Mouse (Mus musculus) embryonic facial prominence, embryonic 14.5 days (tissue): ENCODE measurements around the gene Themis2. TPM values are rescaled to one million over a fixed set of nuclear protein-coding genes. Genes with fewer than 3 reads are reported as not detected.
A peak's percentile ranks its signal among the peaks of the same experiment; 100 is the strongest.
"Not testable (repeated sequence)": the region's sequence is repeated elsewhere in the genome, so short reads cannot be mapped to it uniquely, and the experiment has no call there.

ENCODE experiments used
- ATAC-seq: fragments of 200-750 bp; cut with Nextera tagmentation; 2 replicates; pipeline ENCODE4 v1.8.0; 2017; ENCODE audit warnings: low read depth, moderate number of reproducible peaks, moderate TSS enrichment
- DNase-seq: peaks from one replicate; pipeline ENCODE4 v3.0.0-alpha.2; 2015; ENCODE audit warnings: low spot score
- H3K27ac ChIP-seq: fragments of 300-500 bp; sonication (generic); replicated peaks from 2 replicates; pipeline ENCODE4 v1.5.1; 2014; ENCODE audit warnings: low read depth, mild to moderate bottlenecking, low read length, moderate library complexity
- H3K27me3 ChIP-seq: fragments of 300-500 bp; sonication (generic); replicated peaks from 2 replicates; pipeline ENCODE4 v1.6.1; 2014; ENCODE audit warnings: low read length; ENCODE audit not compliant: control insufficient read depth, insufficient read depth
- H3K36me3 ChIP-seq: fragments of 300-500 bp; sonication (generic); 2 replicates; pipeline ENCODE4 v1.6.1; 2014; ENCODE audit warnings: low read length, mixed read lengths; ENCODE audit not compliant: control insufficient read depth, insufficient read depth
- H3K4me1 ChIP-seq: fragments of 300-500 bp; sonication (generic); 2 replicates; pipeline ENCODE4 v1.6.1; 2014; ENCODE audit warnings: antibody characterized with exemption, low read length; ENCODE audit not compliant: control insufficient read depth, insufficient read depth
- H3K4me2 ChIP-seq: fragments of 300-500 bp; sonication (generic); 2 replicates; pipeline ENCODE4 v1.6.1; 2014; ENCODE audit warnings: low read depth, mild to moderate bottlenecking, low read length, moderate library complexity, mixed read lengths
- H3K4me3 ChIP-seq: fragments of 300-500 bp; sonication (generic); 2 replicates; pipeline ENCODE4 v1.5.1; 2014; ENCODE audit warnings: low read depth, mild to moderate bottlenecking, low read length
- H3K9ac ChIP-seq: fragments of 300-500 bp; sonication (generic); 2 replicates; pipeline ENCODE4 v1.6.1; 2014; ENCODE audit warnings: low read depth, mild to moderate bottlenecking, low read length, moderate library complexity, mixed read lengths
- H3K9me3 ChIP-seq: fragments of 300-500 bp; sonication (generic); 2 replicates; pipeline ENCODE4 v1.6.1; 2016; ENCODE audit warnings: low read length; ENCODE audit not compliant: control insufficient read depth
- WGBS: fragments of 180-500 bp; shearing (Covaris S2); extraction: QIAGEN DNeasy Blood & Tissue Kit; methylation state at CpG from one replicate; pipeline ENCODE4 v1.1.7; 2014; 5-methylcytosine and 5-hydroxymethylcytosine counted together
- polyA plus RNA-seq: library from polyadenylated mRNA; unstranded; fragments of >200 nt; fragmentation: Nextera tagmentation; extraction: Ambion mirVana; gene quantifications from 2 replicates; pipeline ENCODE4 v1.2.1, GENCODE M21; 2014

Themis2 gene
- polyA plus RNA-seq, 1 experiment from 2014 or later, result 1.3 TPM

- 92% methylated on average over 5 of the region's 5 CpGs for WGBS
- no peaks in the 10 kb centered on the region for H3K9me3 ChIP-seq
- DNase-seq, result no peak
- no peak overlapping the region for H3K9ac ChIP-seq
- ATAC-seq, result no peak
- no peak overlapping the region for H3K4me3 ChIP-seq
- no peaks in the 10 kb centered on the region for H3K4me1 ChIP-seq
- no peaks in the 10 kb centered on the region for H3K36me3 ChIP-seq
- no peak overlapping the region for H3K27ac ChIP-seq
- H3K27me3 ChIP-seq, result no peaks in the 10 kb centered on the region
- H3K4me2 ChIP-seq, result no peak overlapping the region
These were observed 7.0 kb upstream of the Themis2 start for GRCm38 (mm10) chr4:132803212-132803611.

- Histone ChIP-seq H3K4me2 (no peak overlapping the region), H3K27ac (no peak overlapping the region), H3K27me3 (no peaks in the 10 kb centered on the region), H3K9me3 (no peaks in the 10 kb centered on the region), H3K9ac (no peak overlapping the region), H3K4me1 (no peaks in the 10 kb centered on the region), H3K36me3 (no peaks in the 10 kb centered on the region), H3K4me3 (no peak overlapping the region)
- ATAC-seq (no peak), DNase-seq (peak; percentile 43)
- WGBS, result 55% methylated on average over 16 of the region's 16 CpGs
These were observed 6.0 kb upstream of the Themis2 start for GRCm38 (mm10) chr4:132802171-132802637.

GRCm38 (mm10) chr4:132801176-132802077 lies 5.2 kb upstream of the Themis2 start:
- peaks cover 4% of the 10 kb centered on the region for H3K27me3 ChIP-seq
- no peak overlapping the region for H3K4me2 ChIP-seq
- ATAC-seq, result no peak
- WGBS, result 87% methylated on average over 18 of the region's 18 CpGs
- no peak overlapping the region for H3K4me3 ChIP-seq
- H3K9ac ChIP-seq, result no peak overlapping the region
- H3K4me1 ChIP-seq, result no peaks in the 10 kb centered on the region
- H3K27ac ChIP-seq, result no peak overlapping the region
- H3K36me3 ChIP-seq, result no peaks in the 10 kb centered on the region
- no peaks in the 10 kb centered on the region for H3K9me3 ChIP-seq
- DNase-seq, result no peak

GRCm38 (mm10) chr4:132799845-132800244 lies 3.7 kb upstream of the Themis2 start:
- Histone ChIP-seq H3K9me3 (no peaks in the 10 kb centered on the region), H3K27ac (no peak overlapping the region), H3K36me3 (no peaks in the 10 kb centered on the region), H3K9ac (no peak overlapping the region), H3K4me1 (no peaks in the 10 kb centered on the region), H3K4me3 (no peak overlapping the region), H3K27me3 (peaks cover 19% of the 10 kb centered on the region), H3K4me2 (no peak overlapping the region)
- DNase-seq, result no peak
- ATAC-seq, result no peak
- WGBS, result 94% methylated on average over 4 of the region's 4 CpGs

GRCm38 (mm10) chr4:132798666-132799065 lies 2.5 kb upstream of the Themis2 start:
- not testable (repeated sequence) for H3K4me2 ChIP-seq, H3K4me3 ChIP-seq, H3K9ac ChIP-seq, H3K27ac ChIP-seq, ATAC-seq, H3K9me3 ChIP-seq, H3K4me1 ChIP-seq, DNase-seq, H3K36me3 ChIP-seq
- H3K27me3 ChIP-seq, result peaks cover 23% of the 10 kb centered on the region
- WGBS, result 78% methylated on average over 3 of the region's 3 CpGs

- Histone ChIP-seq H3K9me3 (no peaks in the 10 kb centered on the region), H3K27me3 (peaks cover 23% of the 10 kb centered on the region), H3K4me1 (no peaks in the 10 kb centered on the region), H3K36me3 (no peaks in the 10 kb centered on the region), H3K4me3 (no peak overlapping the region), H3K4me2 (no peak overlapping the region), H3K9ac (no peak overlapping the region), H3K27ac (no peak overlapping the region)
- whole genome bisulfite sequencing, result 62% methylated on average over 4 of the region's 4 CpGs
- DNase-seq, result no peak
- no peak for ATAC-seq
These were observed 1.8 kb upstream of the Themis2 start for GRCm38 (mm10) chr4:132798028-132798427.

GRCm38 (mm10) chr4:132797461-132797860 lies 1.3 kb upstream of the Themis2 start:
- Histone ChIP-seq H3K4me3 (no peak overlapping the region), H3K27me3 (peaks cover 23% of the 10 kb centered on the region), H3K4me1 (no peaks in the 10 kb centered on the region), H3K36me3 (no peaks in the 10 kb centered on the region), H3K9me3 (no peaks in the 10 kb centered on the region), H3K27ac (no peak overlapping the region), H3K4me2 (no peak overlapping the region), H3K9ac (no peak overlapping the region)
- ATAC-seq (no peak), DNase-seq (no peak)
- WGBS, result 95% methylated on average over 1 of the region's 1 CpGs

- Histone ChIP-seq H3K36me3 (no peaks in the 10 kb centered on the region), H3K27me3 (peaks cover 23% of the 10 kb centered on the region), H3K4me3 (no peak overlapping the region), H3K27ac (no peak overlapping the region), H3K9ac (no peak overlapping the region), H3K4me1 (no peaks in the 10 kb centered on the region), H3K4me2 (no peak overlapping the region), H3K9me3 (no peaks in the 10 kb centered on the region)
- 46% methylated on average over 7 of the region's 7 CpGs for WGBS
- ATAC-seq, result no peak
- no peak for DNase-seq
These were observed 1.0 kb downstream of the Themis2 start for GRCm38 (mm10) chr4:132795171-132795570.

GRCm38 (mm10) chr4:132794760-132795159 lies 1.4 kb downstream of the Themis2 start:
- Histone ChIP-seq H3K9ac (no peak overlapping the region), H3K9me3 (no peaks in the 10 kb centered on the region), H3K27ac (no peak overlapping the region), H3K27me3 (peaks cover 23% of the 10 kb centered on the region), H3K4me3 (no peak overlapping the region), H3K4me2 (no peak overlapping the region), H3K4me1 (no peaks in the 10 kb centered on the region), H3K36me3 (no peaks in the 10 kb centered on the region)
- 68% methylated on average over 8 of the region's 8 CpGs for WGBS
- DNase-seq (no peak), ATAC-seq (no peak)
